Mouse (Mus musculus) inflammation-experienced regulatory T-cells, adult 6 months (primary cell): ENCODE measurements at regions not wholly inside any gene's neighbourhood (a gene's known extent, or its start where the extent isn't known, plus 50 kb on each side); places are given as distances from the start of the nearest gene placed in this dataset.

Source experiments
- ATAC-seq: one replicate; pipeline ENCODE4 v1.8.0; 2017

GRCm38 (mm10) chr16:46807476-46807875 is 309.2 kb upstream of the Nectin3 start:
- ATAC-seq: no peak

- ATAC-seq: no peak
Observed at GRCm38 (mm10) chr16:46776367-46776766, 278.0 kb upstream of the Nectin3 start.

- ATAC-seq: no peak
Observed at GRCm38 (mm10) chr16:46769383-46769782, 271.1 kb upstream of the Nectin3 start.

- no peak for ATAC-seq
Observed at GRCm38 (mm10) chr16:46768376-46768775, 270.1 kb upstream of the Nectin3 start.

- no peak for ATAC-seq
Observed at GRCm38 (mm10) chr16:46735140-46735539, 236.8 kb upstream of the Nectin3 start.

- ATAC-seq: no peak
Observed at GRCm38 (mm10) chr16:46728424-46728823, 230.1 kb upstream of the Nectin3 start.

- ATAC-seq: no peak
Observed at GRCm38 (mm10) chr16:46723660-46724059, 225.3 kb upstream of the Nectin3 start.

GRCm38 (mm10) chr16:46679787-46680186 is 181.5 kb upstream of the Nectin3 start:
- ATAC-seq: no peak

GRCm38 (mm10) chr16:46669590-46669989 is 171.3 kb upstream of the Nectin3 start:
- ATAC-seq: no peak

- ATAC-seq: no peak
Observed at GRCm38 (mm10) chr16:46665566-46665965, 167.2 kb upstream of the Nectin3 start.

- no peak for ATAC-seq
Observed at GRCm38 (mm10) chr16:46663008-46663407, 164.7 kb upstream of the Nectin3 start.

GRCm38 (mm10) chr16:46655041-46655440 is 156.7 kb upstream of the Nectin3 start:
- no peak for ATAC-seq

- ATAC-seq: no peak
Observed at GRCm38 (mm10) chr16:46625807-46626206, 127.5 kb upstream of the Nectin3 start.

GRCm38 (mm10) chr16:46623246-46623645 is 124.9 kb upstream of the Nectin3 start:
- ATAC-seq: no peak

GRCm38 (mm10) chr16:46619871-46620270 is 121.5 kb upstream of the Nectin3 start:
- ATAC-seq: no peak

GRCm38 (mm10) chr16:46617544-46618335 is 119.4 kb upstream of the Nectin3 start:
- peak; percentile 41 for ATAC-seq

- ATAC-seq: no peak
Observed at GRCm38 (mm10) chr16:46616606-46617005, 118.3 kb upstream of the Nectin3 start.

GRCm38 (mm10) chr16:46613062-46613818 is 114.9 kb upstream of the Nectin3 start:
- ATAC-seq: no peak

GRCm38 (mm10) chr16:46605879-46606203 is 107.5 kb upstream of the Nectin3 start:
- ATAC-seq: no peak

- ATAC-seq: no peak
Observed at GRCm38 (mm10) chr16:46605001-46605878, 106.9 kb upstream of the Nectin3 start.

- ATAC-seq: no peak
Observed at GRCm38 (mm10) chr16:46592618-46593253, 94.4 kb upstream of the Nectin3 start.

GRCm38 (mm10) chr16:46587056-46587455 is 88.7 kb upstream of the Nectin3 start:
- ATAC-seq: no peak

- ATAC-seq: no peak
Observed at GRCm38 (mm10) chr16:46584502-46584901, 86.2 kb upstream of the Nectin3 start.
